Mouse (Mus musculus): ENCODE data around the gene Qpct.

DNA sequence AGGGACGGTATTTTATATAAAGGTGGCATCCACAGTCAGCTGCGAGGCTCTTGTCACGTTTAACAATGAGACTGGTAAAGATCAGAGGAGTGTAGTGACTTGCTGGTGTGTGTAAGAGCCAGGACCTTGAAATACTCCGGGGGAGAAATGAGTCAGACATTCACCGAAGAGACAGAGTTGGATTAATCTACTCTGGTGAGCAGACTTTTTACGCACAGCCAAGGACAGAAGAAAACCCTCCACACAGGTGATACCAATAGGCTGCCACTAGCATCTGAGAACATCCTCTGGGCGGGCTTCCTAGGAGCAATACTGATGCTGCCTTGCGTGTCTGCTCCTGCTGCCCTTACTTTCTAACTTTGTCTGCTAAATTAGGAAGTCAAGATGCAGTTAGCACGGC is 57.9 kb downstream of the Qpct start:
- TF ChIP-seq POLR2A (IDR thresholded peaks at IDR 0.05; ENCODE audit: low read depth, low read length) (no peak), NRF1 (IDR thresholded peaks at IDR 0.05; ENCODE audit: low read depth, low read length) (no peak), POLR2AphosphoS2 (IDR thresholded peaks at IDR 0.05; ENCODE audit: low read depth, low read length) (no peak), E2F4 (IDR thresholded peaks at IDR 0.05; ENCODE audit: insufficient replicate concordance, low read depth, low read length) (no peak), MYC (IDR thresholded peaks at IDR 0.05; ENCODE audit: low read depth, low read length) (no peak), ZC3H11A (IDR thresholded peaks at IDR 0.05; ENCODE audit: low read depth, low read length) (no peak), CTCF (conservative IDR thresholded peaks at IDR 0.05 in 1 of 2, IDR thresholded peaks at IDR 0.05 in 1 of 2; ENCODE audit: low read depth in 2 of 2, low read length in 2 of 2) (no peak), CHD2 (IDR thresholded peaks at IDR 0.05; ENCODE audit: low read length) (no peak), MXI1 (IDR thresholded peaks at IDR 0.05; ENCODE audit: low read depth, low read length) (no peak), NELFE (IDR thresholded peaks at IDR 0.05; ENCODE audit: low read depth, low read length) (no peak)

Data from CH12.LX (cell line).